Mouse (Mus musculus) heart, postnatal 0 days (tissue): Measurements from ENCODE around the gene Slc28a1. TPM values are rescaled to one million over a fixed set of nuclear protein-coding genes. Genes with fewer than 3 reads are reported as not detected.
A peak's percentile ranks its signal among the peaks of the same experiment; 100 is the strongest.

ENCODE experiments used
- ATAC-seq: fragments of 200-750 bp; cut with Nextera tagmentation; 2 replicates; pipeline ENCODE4 v1.8.0; 2017; ENCODE audit warnings: low read depth, moderate number of reproducible peaks, moderate library complexity; ENCODE audit not compliant: insufficient read depth
- DNase-seq: peaks from one replicate; pipeline ENCODE4 v3.0.0-alpha.2; 2016; ENCODE audit warnings: low spot score
- H3K27ac ChIP-seq: fragments of 300-500 bp; sonication (generic); 2 replicates; pipeline ENCODE4 v1.5.1; 2014; ENCODE audit warnings: low read depth, mild to moderate bottlenecking
- H3K27me3 ChIP-seq: fragments of 300-500 bp; sonication (generic); 2 replicates; pipeline ENCODE4 v1.6.1; 2014; ENCODE audit warnings: low read length, mixed read lengths; ENCODE audit not compliant: control insufficient read depth, insufficient read depth
- H3K36me3 ChIP-seq: fragments of 300-500 bp; sonication (generic); replicated peaks from 2 replicates; pipeline ENCODE4 v1.6.1; 2014; ENCODE audit warnings: low read length, mixed read lengths; ENCODE audit not compliant: control insufficient read depth, insufficient read depth
- H3K4me1 ChIP-seq: fragments of 300-500 bp; sonication (generic); 2 replicates; pipeline ENCODE4 v1.6.1; 2014; ENCODE audit warnings: antibody characterized with exemption; ENCODE audit not compliant: control insufficient read depth, insufficient read depth
- H3K4me2 ChIP-seq: fragments of 300-500 bp; sonication (generic); 2 replicates; pipeline ENCODE4 v1.6.1; 2014; ENCODE audit warnings: low read depth, mild to moderate bottlenecking, low read length, moderate library complexity
- H3K4me3 ChIP-seq: fragments of 300-500 bp; sonication (generic); 2 replicates; pipeline ENCODE4 v1.5.1; 2014; ENCODE audit warnings: low read depth, low read length
- H3K9ac ChIP-seq: fragments of 300-500 bp; sonication (generic); replicated peaks from 2 replicates; pipeline ENCODE4 v1.6.1; 2014; ENCODE audit warnings: low read depth, low read length, mixed read lengths
- H3K9me3 ChIP-seq: fragments of 300-500 bp; sonication (generic); replicated peaks from 2 replicates; pipeline ENCODE4 v1.6.1; 2016; ENCODE audit warnings: low read length; ENCODE audit not compliant: control insufficient read depth
- CTCF ChIP-seq: IDR thresholded peaks from 2 replicates; pipeline ENCODE4 v1.5.1; 2016; ENCODE audit warnings: antibody characterized with exemption, control low read depth, low read depth
- EP300 ChIP-seq: IDR thresholded peaks from 2 replicates; pipeline ENCODE4 v1.6.1; 2016; ENCODE audit warnings: antibody characterized with exemption, low read depth
- WGBS: fragments of 180-500 bp; shearing (Covaris S2); extraction: QIAGEN DNeasy Blood & Tissue Kit; methylation state at CpG from one replicate; pipeline ENCODE4 v1.1.7; 2014; 5-methylcytosine and 5-hydroxymethylcytosine counted together
- polyA plus RNA-seq: library from polyadenylated mRNA; unstranded; fragments of >200 nt; fragmentation: Nextera tagmentation; extraction: Ambion mirVana; gene quantifications from 2 replicates; pipeline ENCODE4 v1.2.1, GENCODE M21; 2015
- total RNA-seq: library from RNA; depleted of rRNA; stranded (reverse); fragments of >200 nt; gene quantifications from 2 replicates; pipeline ENCODE4 v1.2.3, GENCODE M21; 2014; ENCODE audit warnings: low replicate concordance; rRNA removed

The Slc28a1 gene
- total RNA-seq, result not detected in 2 replicates
- 0.04 and 0.05 TPM in 2 replicates for polyA plus RNA-seq

DNA sequence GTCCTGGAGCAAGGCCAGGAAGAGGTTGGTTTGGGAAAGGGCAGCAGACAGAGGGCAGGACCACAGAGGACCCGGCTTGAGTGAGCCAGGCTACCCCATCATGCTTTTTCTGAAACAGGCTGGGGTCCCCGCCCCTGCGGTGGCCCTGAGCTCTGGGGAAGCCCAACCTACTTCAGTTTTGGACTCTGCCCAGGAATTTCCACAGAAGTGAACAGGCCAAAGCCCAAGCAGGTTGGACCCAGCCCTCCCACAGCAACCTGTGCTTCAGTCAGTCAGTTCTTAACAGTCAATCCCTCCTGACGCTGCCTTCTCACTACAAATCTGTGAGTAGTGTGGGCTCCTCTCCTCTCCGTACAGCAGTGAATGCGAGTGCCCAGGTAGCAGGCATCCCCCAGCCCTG is at the start of gene Slc28a1:
TSS of gene Slc28a1 (plus strand) at position 245 of the 400 bp plus-strand sequence.
- ATAC-seq, result no peak
- Histone ChIP-seq H3K27me3 (no peaks in the 10 kb centered on the region), H3K9me3 (no peaks in the 10 kb centered on the region), H3K4me1 (peaks cover 10% of the 10 kb centered on the region), H3K9ac (no peak within 1 kb of the TSS), H3K4me3 (no peak within 1 kb of the TSS), H3K36me3 (no peaks in the 10 kb centered on the region), H3K27ac (no peak within 1 kb of the TSS), H3K4me2 (no peak within 1 kb of the TSS)
- WGBS, result 38% methylated on average over 6 of the region's 6 CpGs
- no peak for DNase-seq
- TF ChIP-seq EP300 (no peak), CTCF (no peak)

DNA sequence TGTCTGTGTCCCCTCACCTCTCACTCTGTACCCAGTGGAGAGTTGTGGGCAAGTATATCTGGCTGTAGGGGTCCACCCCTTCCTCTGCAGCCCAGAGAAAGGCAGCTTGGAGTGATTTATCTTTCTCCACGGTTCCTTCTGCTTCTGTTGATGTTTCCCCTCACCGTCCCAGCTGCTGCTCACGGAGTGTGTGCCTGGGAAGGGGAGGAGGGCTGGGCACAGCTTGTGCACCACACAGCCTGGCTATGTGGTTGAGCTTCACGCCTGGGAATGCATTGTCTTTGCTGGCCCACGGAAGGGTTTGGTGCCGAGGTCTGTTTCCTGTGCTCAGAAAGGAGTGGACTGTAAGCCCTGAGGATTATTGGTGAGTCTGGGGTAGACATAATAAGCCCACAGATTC is 47.9 kb upstream of the Slc28a1 start:
- Histone ChIP-seq H3K9ac (no peak overlapping the region), H3K4me2 (no peak overlapping the region), H3K4me1 (no peaks in the 10 kb centered on the region), H3K4me3 (no peak overlapping the region), H3K27ac (no peak overlapping the region), H3K27me3 (no peaks in the 10 kb centered on the region), H3K9me3 (no peaks in the 10 kb centered on the region), H3K36me3 (peaks cover 28% of the 10 kb centered on the region)
- TF ChIP-seq CTCF, result no peak
- no peak for DNase-seq
- WGBS, result 49% methylated on average over 6 of the region's 6 CpGs
- no peak for ATAC-seq

DNA sequence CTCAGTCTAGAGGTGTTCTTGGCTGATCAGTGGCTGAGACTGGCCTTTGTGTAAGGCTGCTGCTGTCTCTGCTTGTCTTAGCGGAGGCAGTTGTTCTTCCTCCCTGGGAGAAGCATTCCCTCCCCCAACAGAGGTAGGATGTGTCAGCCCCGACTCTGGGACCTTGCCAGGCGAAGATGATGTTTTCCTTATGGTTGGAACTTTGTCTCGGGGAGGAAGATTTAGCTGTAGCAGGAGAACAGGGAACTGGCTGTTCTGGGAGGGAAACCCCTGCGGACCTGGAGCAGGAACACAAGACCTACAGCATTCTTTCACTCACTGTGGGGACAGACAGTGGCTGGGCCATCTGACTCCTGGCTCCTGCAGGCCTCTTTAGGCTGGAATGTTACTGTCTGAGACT is 42.1 kb upstream of the Slc28a1 start:
- WGBS, result 56% methylated on average over 5 of the region's 5 CpGs
- DNase-seq (no peak), ATAC-seq (no peak)
- H3K27me3 ChIP-seq, result no peaks in the 10 kb centered on the region
- peaks cover 19% of the 10 kb centered on the region for H3K4me1 ChIP-seq
- no peak for TF ChIP-seq EP300
- no peak for TF ChIP-seq CTCF
- H3K27ac ChIP-seq, result peak overlapping the region; percentile 49
- no peak overlapping the region for H3K4me2 ChIP-seq
- H3K9ac ChIP-seq, result no peak overlapping the region
- peaks cover 32% of the 10 kb centered on the region for H3K36me3 ChIP-seq
- no peaks in the 10 kb centered on the region for H3K9me3 ChIP-seq
- H3K4me3 ChIP-seq, result no peak overlapping the region

DNA sequence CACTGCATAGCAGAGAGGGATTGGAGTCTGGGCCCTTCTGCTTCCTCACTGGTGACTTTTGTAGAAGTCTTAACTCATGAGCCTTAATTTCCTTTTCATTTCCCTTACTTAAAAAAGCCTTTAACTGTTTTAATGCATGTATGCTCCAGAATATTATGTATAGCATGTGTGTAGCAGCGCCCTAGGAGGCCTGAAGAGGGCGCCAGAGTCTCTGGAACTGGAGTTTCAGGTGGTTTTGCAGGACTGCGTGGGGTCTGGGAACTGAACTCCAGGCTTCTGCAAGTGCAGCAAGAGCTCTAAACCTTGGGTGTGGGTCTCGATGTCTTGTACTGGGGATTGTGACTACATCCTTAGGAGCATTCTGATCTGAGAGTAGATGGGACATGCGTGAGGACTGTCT is 41.3 kb upstream of the Slc28a1 start:
- no peak overlapping the region for H3K4me2 ChIP-seq
- no peak overlapping the region for H3K4me3 ChIP-seq
- no peaks in the 10 kb centered on the region for H3K9me3 ChIP-seq
- H3K9ac ChIP-seq, result no peak overlapping the region
- H3K27ac ChIP-seq, result peak overlapping the region; percentile 49
- no peak for DNase-seq
- 92% methylated on average over 5 of the region's 5 CpGs for WGBS
- no peak for ATAC-seq
- no peaks in the 10 kb centered on the region for H3K27me3 ChIP-seq
- peaks cover 27% of the 10 kb centered on the region for H3K4me1 ChIP-seq
- no peak for TF ChIP-seq EP300
- peak; percentile 31 for TF ChIP-seq CTCF
- peaks cover 32% of the 10 kb centered on the region for H3K36me3 ChIP-seq

DNA sequence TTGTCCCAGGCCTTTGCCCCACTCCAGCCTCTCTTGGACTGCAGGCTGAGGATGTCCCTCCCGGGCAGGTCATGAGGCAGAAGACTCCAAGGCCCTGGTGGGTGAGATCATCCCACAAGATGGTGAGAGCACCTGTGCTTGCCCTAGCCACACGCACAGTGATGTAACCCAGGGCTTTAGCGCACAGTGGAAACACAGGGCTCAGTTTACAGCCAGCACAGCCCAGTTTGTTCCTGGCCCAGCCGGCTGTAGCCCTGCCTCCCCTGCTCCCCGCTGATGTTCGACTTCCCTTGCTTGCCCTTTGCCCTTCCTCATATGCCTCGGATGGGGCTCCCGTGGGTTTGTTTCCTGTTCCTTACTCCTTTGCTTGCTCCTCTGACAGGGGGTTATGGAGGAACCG is 40.1 kb upstream of the Slc28a1 start:
- no peaks in the 10 kb centered on the region for H3K27me3 ChIP-seq
- peak; percentile 12 for DNase-seq

DNA sequence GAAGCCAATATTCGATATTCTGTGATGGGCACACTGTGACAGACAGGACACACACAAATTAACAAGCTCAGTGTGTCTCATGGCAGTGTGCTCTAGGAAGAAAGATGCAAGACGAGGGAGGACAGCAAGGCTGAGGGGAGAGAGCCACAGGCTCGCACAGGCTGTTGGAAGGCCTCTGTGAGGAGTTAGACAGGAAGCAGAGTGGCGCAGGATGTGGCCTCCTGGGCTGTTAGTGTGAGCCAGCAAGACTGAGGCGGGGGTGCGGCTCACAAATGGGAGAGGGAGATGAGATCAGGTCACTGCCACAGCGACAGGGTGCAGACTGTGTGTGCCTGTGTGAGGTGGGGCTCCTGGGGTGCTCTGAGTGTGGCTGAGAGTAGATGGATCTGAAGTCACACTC is 39.3 kb upstream of the Slc28a1 start:
- no peak overlapping the region for H3K4me3 ChIP-seq
- no peak overlapping the region for H3K4me2 ChIP-seq
- no peaks in the 10 kb centered on the region for H3K9me3 ChIP-seq
- peaks cover 36% of the 10 kb centered on the region for H3K4me1 ChIP-seq
- peak overlapping the region; percentile 90 for H3K27ac ChIP-seq
- peaks cover 30% of the 10 kb centered on the region for H3K36me3 ChIP-seq
- 36% methylated on average over 7 of the region's 7 CpGs for WGBS
- DNase-seq (peak; percentile 15), ATAC-seq (no peak)
- TF ChIP-seq EP300 (no peak), CTCF (no peak)
- H3K27me3 ChIP-seq, result no peaks in the 10 kb centered on the region
- no peak overlapping the region for H3K9ac ChIP-seq

More for the DNA sequence above, 40.1 kb upstream of the Slc28a1 start:
- 55% methylated on average over 9 of the region's 9 CpGs for WGBS
- Histone ChIP-seq H3K9ac (no peak overlapping the region), H3K4me2 (no peak overlapping the region), H3K27ac (peak overlapping the region; percentile 90), H3K9me3 (no peaks in the 10 kb centered on the region), H3K4me3 (no peak overlapping the region), H3K36me3 (peaks cover 32% of the 10 kb centered on the region), H3K4me1 (peaks cover 34% of the 10 kb centered on the region)
- ATAC-seq, result no peak
- TF ChIP-seq CTCF (no peak), EP300 (no peak)
